Mouse (Mus musculus): ENCODE results near the gene Srsf5.
"Not testable (repeated sequence)": the region's sequence is repeated elsewhere in the genome, so short reads cannot be mapped to it uniquely, and the experiment has no call there.

Gene Srsf5

DNA sequence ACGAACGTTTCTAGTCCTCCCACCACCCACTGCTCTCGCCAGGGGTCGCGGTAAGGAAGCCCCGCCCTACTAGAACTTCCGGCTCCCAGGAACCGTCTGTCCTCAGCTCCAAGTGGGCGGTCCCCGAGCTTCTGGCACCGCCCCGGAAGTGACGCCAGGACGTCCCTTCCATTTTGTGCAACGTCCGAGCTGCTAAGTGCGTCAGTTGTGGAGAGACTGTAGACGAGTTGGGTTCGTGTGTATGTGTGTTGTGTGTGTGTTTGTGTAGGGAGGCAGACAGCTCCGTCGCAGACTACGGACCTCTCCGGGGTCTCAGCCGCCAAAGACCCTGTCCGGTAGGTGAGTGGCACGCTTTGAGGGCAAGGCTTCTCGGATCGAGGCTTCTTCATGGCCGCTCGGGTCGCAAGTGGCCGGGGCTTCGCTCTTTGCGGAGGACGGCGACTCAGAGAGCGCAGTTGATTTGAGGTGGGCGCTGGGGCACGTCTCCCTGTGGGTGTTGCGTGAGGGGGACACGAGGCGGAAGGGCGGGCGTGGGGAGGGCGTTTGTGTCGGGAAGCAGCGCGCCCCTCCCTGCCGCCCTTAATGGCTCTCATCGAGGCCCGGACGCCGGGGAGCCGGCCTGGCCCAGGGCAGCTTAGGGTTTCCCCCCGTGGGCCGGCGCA lies at the start of gene Srsf5:
Gene Srsf5, plus strand, starts transcription at position 171 of the 662 bp plus-strand sequence.
- peak; percentile 98 for DNase-seq

DNA sequence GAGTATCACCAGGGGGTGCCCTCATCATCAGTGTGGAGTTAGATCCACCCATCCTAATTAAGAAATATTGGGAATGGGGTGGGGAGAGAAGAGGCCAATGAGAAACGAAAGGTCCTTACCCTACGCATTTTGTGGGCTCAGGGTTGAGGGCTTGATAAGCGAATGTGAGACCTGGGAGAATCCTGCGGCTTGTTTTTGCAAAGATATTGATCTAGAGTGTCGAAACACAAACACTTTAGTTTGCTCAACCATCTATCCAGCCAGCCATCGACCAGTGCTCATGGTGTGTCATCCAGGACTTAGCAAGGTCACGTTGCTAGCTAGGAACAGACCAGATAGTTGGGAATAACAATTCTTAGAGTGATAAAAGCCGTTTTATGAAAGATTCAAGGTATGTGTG lies 35.7 kb upstream of the Srsf5 start:
- DNase-seq: no peak

DNA sequence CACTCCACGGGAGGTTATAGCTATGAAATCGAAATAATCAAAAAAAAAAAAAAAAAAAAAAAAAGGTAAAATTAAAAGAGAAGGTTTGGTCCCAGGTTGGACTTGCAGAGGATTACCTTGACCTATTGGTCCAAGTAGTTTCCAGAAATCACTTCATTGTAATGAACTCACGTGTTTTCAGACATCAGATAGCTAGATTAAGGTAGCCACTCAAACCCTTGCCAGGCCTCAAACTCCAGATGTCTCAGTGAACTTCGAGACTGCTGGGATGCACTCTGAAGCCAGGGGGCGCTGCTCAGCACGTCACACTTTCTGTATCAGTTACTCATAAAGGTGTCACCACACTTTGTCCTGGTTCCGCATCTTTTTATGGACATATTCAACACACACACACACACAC lies 27.5 kb upstream of the Srsf5 start:
- no peak for DNase-seq

DNA sequence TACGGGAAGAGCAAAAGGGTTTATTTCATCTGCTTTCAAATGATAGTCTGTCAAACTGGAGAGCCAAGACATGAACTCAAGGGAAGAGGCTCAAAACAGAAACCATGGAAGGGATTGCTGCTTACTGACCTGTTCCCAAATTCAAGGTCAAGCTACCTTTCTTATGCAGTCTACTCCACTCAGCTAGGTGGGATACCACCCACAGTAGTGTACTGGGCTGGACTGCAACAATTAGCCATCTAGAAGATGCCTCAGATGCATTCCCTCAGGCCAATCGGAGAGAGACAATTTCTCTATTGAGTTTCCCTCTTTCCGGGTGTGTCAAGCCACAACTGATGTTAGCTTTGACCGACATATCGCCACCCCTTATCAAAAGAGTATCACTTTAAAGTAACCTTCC lies 24.0 kb upstream of the Srsf5 start:
- no peak for DNase-seq

DNA sequence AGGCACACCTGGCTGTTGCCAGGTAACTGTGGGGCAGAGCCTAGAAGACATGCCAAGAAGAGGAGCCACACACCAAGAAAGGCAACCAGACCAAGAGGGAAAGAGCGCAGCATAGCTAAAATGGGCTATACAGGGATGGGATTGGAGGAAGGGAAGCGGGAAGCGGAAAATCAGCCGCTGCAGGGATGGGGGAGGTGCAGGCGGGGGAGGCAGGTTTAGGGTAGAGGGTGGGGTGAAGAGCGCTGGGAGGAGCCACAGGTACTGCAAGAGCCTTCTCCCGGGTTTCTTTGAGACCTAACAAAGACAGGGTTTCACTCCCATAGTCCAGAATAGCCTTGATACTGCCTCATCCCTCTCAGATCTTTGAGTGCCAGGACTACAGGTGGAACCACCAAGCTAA lies 22.4 kb upstream of the Srsf5 start:
- no peak for DNase-seq

DNA sequence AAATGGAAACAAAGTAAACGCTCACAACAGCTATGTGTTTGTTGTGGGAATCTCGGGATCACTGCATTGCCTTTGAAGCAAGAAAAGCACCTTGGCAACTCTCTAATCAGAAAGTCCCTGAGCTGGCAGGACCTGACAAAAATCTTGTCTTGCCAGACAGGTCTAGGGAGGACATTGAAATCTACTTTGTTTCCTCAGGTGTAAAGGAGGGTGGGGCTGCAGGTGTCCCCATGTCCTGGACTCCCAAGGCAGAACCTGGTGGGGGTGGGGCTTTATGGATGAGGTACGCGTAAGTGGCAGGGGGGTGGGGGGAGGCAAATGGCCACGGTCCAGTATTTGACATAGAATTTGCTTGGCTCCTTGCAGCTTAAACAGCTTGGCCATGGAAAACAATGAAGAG lies 21.7 kb upstream of the Srsf5 start:
- DNase-seq: no peak

DNA sequence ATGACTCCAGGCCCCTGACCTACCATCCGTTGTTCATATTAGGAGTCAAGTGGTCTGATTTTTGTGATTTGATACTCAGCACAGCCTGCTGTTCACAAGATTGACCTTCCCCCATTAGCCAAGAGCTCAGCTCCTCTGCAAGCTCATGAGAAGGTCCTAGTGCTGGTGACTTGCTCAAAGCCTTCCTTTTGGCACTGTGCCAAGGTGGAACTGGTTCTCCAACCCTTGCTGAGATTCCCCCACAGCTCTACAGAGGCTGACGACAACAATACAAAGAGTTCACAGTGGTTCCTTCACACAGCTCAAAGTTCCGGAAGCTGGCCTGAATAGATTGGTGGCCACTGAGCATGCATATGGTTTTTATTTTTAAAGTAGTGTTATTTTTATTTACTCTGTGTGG lies 21.1 kb upstream of the Srsf5 start:
- no peak for DNase-seq

DNA sequence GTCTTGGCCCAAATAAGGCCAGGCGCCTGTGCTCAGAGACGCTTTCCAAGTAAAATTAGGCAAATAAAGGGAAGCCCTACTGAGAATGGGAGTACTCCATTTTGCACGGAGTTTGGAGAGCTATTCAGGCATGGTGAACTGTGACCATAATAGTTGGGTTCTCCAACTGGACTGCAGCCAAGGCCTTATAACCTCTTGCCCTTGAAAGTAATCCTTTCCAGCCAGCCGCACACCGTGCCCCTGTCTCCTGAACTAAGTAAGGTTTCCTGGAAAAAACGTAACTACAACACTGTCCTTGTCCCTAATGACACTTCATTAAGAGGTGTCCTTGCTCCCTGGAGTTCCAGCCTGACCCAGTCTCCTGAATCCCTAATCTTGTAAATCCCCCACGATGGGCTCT lies 19.4 kb upstream of the Srsf5 start:
- no peak for DNase-seq

DNA sequence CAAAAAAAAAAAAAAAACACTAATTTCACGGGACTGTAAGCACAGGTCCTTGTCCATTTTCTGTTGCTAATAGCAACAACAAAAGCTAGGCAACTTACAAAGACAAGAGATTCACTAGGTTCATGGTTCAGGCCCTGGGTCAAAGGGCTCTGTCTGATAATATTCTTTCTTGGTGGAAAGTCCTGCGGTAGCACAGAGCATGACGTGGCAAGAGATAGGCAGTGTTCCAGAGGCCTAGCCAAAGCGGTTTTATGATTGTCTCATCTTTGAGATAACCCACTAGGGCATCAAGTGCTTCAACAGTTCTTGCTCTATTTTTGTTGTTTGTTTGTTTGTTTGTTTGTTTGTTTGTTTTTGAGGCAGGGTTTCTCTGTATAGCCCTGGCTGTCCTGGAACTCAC lies 18.8 kb upstream of the Srsf5 start:
- DNase-seq: no peak

DNA sequence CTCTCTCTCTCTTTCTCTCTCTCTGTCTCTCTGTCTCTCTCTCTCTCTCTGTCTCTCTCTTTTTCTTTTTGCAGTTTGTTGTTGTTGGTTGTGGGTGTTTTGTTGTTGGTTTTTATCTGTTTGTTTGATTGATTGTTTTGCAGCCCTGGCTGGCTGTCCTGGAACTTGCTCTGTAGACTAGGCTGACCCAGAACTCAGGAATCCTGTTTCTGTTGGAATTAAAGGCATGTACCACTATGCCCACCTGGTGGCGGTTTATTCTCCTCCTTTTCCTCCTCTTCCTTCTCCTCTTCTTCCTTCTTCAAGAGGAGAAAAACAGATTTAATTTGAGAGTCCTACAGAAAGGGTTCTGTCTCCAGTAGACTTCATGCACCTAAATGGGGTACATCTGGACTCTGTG lies 17.8 kb upstream of the Srsf5 start:
- DNase-seq: no peak

DNA sequence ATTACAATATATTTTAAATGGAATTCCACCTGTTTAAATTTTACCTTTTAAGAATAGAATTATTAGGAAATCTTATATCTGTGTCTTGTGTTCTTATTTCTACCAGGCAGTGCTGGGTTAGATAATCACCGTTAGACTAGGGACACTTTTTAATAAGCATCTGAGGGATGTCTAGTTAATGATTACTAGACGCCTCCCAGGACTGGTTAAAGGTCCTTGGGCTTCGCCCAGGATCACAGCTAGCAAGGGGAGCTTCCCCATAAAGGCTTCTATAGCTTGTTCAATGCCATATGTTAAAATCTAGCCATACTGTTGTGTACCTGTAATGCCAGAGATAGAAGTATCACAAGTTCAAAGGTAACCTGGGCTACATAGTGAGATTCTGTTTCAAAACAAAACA lies 16.4 kb upstream of the Srsf5 start:
- no peak for DNase-seq

DNA sequence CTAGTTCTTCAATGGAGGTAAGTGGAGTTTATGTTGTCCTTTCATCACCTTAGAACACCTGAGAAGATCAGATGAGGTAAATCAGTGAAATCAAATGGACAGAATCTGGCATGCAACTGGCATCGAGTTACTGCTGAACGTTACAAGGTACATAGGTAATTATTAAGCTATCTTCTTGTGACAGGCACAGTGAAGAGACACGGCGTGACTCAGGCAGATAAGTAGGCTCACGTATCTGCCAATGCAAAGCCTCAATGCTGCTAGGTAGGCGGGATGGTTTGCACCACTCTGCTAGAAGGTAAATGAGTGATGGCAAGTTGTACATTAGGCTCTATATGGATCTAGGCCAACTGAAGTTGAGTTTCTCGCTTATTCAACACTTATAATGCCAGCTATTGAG lies 15.2 kb upstream of the Srsf5 start:
- DNase-seq: no peak

DNA sequence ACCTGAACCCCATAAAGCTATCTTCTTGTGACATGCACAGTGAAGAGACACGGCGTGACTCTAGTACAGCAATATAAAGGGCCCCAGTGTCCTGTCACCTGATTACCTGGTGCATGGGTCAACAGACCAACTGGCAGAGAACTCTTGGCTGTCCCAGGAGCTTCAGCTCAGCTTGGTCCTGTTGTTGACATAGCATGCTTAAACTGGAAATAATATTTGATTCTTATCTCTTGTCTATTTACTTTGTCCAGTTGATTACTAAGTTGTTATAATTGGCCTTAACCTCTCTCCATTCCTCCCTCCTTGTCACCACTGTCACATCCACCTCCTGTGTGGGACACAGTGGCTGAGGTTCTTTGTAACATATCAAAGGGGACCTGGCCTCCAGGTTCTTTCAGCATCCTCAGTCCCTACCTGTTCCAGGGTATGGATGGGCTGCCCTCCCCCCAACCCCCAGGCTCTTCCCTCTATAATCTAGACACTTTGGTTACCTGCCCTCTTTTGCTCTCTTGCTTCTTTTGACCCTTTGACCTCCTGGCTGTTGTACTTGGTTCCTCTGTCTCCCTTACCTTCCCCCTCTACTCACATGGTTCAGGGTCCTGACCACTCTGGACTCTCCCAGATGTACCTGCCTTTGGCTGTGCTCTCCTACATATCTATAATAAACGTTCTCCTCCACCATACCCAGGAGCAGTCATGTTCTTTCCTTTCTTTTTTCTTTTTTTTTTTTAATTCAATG lies 13.7 kb upstream of the Srsf5 start:
- DNase-seq: no peak

DNA sequence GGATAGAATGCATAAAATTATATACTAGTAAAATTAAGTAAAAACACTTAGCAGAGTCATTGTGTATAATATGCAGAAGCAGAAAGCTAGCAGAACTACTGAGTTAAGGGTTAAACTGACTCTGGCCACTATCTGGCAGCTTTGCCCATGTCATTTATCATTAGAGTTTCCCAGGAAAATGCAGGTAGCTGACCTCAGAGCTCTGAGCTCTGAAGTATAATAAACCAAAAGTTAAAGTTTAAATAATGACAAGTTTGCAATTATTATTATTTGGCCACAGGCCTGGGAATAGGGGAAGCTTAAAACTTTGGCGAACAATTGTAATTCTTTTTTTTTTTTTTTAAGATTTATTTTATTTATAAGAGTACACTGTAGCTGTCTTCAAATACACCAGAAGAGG lies 12.4 kb upstream of the Srsf5 start:
- DNase-seq: no peak

DNA sequence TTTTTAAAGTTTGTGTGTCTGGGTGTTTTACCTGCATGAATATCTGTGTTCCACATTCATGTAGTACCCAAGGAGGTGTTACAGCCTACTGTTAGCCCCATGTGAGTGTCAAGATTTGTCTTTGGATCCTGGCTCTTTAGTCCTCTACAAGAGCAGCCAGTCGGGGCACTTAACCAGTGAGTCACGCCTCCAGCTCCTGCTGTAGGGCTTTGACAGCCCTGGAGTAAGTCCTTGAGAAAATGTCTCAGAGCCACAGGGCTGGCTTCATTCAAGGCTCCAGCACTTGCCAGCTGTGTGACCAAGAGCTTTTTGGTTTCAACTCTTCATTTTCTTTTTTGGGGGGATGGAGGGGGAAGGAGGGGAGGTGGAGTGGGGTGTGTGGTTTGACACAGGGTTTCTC lies 8.6 kb upstream of the Srsf5 start:
- DNase-seq: no peak

DNA sequence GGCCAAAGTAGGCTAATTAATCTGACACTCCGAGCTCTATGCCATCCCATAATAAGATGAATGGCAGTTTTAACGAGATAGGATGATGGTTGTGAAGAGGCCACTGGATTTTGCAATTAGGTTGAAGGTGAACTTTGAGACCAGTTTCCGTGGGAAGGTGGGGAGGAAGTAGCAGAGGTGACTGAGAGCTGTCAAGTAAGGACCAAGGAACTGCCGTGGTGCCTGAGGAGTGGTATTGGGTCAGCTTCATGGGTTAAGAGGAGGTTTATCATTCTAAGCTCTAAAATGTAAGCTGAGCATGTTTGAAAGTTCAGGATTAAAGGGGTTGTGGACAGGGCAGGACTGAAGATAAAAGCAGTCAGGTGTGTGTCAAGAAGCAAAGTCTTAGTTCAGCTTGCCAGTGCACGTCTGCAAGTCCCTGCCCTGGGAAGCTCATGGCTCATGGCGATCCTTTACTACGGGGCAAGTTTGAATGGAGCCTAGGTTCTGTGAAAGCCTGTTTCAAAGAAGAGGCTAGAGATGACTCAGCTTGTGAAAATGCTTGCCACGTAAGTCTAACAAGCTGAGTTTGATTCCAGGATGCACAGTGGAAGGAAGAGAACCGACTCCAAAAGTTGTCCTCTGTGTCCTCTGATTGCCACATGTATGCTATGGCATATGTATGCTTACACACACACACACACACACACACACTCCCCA lies 7.8 kb upstream of the Srsf5 start:
- no peak for DNase-seq

DNA sequence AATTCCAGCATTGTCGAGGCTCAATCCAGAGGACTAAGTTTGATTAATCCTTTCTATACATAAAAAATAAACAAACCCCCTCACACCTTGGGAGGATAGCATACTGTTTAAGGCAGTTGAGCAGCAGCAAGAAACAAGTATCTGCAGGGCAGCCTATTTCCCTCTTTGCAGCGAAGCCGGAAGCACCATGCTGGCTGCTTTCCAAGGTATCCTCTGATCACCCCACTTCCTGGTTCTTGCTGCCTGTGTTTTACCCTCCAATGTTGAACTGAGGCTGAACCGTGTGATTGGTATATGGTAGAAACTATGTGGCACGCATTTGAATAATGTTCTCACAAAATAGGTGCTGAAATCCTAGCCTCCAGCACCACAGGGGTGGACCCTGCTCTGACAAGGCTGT lies 6.7 kb upstream of the Srsf5 start:
- no peak for DNase-seq

DNA sequence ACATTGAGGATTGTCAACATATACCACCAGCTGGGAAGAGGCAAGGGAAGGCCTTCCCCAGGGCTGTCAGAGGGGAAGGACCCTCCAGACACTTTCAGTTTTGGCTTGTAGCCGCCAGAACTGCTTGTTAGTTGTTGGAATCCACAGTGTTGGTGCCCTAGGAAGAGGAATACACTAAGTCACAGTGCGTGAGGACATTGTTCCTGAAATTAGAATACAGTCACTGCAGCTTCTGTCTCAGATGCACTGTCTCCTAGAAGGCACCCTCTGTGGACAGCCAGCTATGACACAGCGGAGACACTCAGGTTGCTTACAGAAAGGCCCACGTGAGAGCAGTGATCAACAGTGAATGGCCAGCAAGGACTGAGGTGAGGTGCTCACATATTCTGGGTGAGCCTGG lies 6.1 kb upstream of the Srsf5 start:
- DNase-seq: no peak

DNA sequence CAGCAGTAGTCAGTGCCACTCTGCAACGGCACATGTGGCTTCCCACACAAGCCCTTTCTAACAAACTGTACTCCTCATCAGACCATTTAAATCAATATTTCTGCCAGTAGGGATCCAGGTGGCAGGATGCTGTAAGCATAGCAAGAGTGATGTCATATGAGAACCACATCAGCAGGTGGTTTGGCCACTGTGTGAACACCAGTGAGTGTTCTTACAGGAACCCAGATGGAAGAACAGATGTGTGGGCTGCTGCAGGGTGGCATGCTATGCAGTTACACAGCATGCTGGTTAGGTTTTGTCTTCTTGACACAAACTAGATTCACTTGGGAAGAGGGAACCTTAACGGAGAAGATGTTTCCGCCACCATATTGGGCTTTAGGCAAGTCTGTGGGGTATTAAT lies 3.4 kb upstream of the Srsf5 start:
- DNase-seq: no peak

DNA sequence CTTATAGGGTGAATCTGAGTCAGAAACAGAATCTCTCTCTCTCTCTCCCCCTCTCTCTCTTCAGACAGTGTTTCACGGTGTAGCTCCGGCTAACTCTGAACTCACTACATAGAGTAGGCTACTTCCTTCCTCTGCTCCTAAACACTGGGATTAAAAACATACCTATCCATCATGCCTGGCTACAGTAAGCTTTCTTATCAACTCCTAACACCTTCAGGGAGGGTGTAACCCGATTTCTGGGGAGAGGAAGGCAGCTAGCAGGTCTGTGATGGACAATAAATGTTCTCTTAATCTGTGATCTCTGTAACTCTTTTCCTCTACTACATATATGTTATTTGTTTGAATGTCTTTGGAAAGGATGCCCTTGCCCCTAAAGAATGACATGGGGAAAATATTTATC lies 1.9 kb upstream of the Srsf5 start:
- DNase-seq: no peak

DNA sequence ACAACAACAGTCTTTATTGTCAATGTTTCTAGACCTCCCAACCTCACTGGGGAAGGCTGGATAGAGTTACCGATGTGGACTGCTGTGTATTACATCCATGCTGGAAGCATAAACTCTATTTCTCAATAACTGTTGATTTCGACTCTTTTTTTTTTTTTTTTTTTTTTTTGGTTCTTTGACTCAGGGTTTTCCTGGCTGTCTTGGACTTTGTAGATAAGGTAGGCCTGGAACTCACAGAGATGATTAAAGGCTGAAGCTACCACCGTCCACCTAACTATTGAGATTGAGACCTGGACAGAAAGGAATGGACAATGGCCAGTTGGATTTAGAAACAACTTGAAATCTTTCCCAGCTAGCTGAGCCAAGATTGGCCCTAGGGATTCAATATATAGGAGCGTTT lies 1.1 kb upstream of the Srsf5 start:
- no peak for DNase-seq

DNA sequence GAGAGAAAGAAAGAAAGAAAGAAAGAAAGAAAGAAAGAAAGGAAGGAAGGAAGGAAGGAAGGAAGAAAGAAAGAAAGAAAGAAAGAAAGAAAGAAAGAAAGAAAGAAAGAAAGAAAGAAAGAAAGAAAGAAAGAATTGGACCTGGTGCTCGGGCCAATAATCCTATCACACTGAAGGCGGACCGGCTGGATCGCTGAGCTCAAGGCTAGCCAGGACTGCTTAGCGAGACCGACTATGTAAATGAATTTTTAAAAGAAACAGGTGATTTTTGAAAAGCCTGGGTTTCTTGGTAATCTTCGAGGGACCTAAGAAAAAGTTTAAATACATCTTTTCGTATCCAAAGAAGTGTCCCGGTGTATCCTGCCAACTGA lies 356 bp upstream of the Srsf5 start:
- DNase-seq: not testable (repeated sequence)

DNA sequence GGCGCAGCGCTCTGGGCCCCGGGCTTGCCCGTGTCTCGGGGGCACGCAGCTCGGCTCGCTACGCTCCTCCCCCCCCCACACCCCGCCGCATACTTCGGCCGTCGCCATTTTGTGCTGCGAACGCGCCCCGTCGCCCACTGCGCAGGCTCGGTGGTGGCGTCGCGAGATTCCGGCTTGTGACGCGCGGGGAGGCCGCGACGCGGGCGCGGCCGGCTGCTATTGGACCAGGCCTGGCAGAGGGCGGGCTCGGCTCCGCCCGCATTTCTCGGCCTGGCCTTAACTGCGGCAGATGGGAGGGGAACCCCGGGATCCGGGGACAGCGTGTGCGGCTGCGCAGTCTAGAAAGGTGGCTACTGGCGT lies 672 bp downstream of the Srsf5 start:
- peak; percentile 95 for DNase-seq

DNA sequence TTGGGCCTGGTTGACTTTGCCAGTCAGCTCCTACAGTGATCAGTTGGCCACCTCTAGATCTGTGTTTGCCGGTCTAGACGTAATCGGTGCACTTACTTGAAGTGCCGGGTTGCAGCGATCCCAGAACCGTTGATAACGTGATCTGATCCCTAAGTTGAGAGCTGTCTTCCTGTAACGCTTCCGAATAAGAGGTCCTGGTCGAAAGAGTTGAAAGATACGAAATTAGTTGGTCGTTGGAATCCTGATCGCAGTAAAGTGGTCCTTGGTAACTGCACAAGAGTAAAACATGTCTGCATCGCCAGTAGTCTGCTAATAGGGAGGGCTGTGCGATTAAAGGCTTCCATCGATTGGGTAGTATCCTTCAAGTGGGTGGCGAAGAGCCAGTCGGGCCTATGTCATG lies 2.9 kb downstream of the Srsf5 start:
- DNase-seq: no peak

DNA sequence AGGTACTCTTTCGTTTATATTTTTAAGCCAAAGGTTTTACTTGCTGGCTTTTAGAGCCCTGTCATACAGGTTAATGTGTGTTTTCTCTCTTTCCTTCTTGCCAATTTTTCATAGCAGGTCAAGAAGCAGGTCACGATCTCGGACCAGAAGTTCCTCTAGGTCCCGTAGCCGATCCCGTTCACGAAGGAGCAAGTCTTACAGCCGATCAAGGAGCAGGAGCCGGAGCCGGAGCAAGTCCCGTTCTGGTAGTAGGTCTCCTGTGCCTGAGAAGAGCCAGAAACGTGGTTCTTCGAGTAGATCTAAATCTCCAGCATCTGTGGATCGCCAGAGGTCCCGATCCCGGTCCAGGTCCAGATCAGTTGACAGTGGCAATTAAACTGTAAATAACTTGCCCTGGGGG lies 4.3 kb downstream of the Srsf5 start:
- not testable (repeated sequence) for DNase-seq

All from cerebellum, adult 9-11 months (tissue).